Mouse (Mus musculus): ENCODE data around the gene Fermt3.

DNA sequence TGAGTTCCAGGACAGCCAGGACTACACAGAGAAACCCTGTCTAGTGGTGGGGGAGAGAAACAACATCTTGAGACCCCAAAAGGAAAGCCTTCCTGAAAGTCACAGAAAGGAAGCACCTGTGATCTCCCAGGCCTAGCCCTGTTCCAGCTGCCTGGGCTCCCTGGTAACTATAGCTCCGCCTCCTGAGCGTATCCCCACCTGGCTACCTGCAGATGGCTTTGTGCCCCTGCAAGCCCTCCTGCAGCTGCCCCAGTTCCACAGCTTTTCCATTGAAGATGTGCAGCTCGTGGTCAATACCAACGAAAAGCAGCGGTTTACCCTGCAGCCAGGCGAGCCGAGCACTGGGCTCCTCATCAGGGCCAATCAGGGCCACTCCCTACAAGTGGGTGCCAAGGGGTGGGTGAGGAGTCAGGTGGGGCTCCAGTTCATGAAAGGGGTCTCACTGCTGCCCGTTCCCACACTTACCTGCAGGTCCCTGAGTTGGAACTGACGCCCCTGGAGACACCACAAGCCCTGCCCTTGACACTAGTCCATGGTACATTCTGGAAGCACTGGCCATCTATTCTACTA, 21.5 kb downstream of the Fermt3 start:
- TF ChIP-seq CTCF (IDR thresholded peaks at IDR 0.05) (no peak), POLR2A (IDR thresholded peaks at IDR 0.05; ENCODE audit: insufficient read depth, low read depth, low read length) (no peak), EP300 (IDR thresholded peaks at IDR 0.05; ENCODE audit: insufficient read depth, low read depth, low read length) (no peak)
